Mouse (Mus musculus) hindbrain, embryonic 16.5 days (tissue): Measurements from ENCODE around the gene Fam184a. TPM values are rescaled to one million over a fixed set of nuclear protein-coding genes. Genes with fewer than 3 reads are reported as not detected.

Experiments used
- ATAC-seq: fragments of 200-750 bp; cut with Nextera tagmentation; 2 replicates; pipeline ENCODE4 v1.8.0; 2017; ENCODE audit warnings: moderate TSS enrichment, moderate library complexity
- H3K27ac ChIP-seq: fragments of 300-500 bp; sonication (generic); 2 replicates; pipeline ENCODE4 v1.5.1; 2014; ENCODE audit warnings: low read depth, mild to moderate bottlenecking, control low read depth, low read length, moderate library complexity
- H3K27me3 ChIP-seq: fragments of 300-500 bp; sonication (generic); replicated peaks from 2 replicates; pipeline ENCODE4 v1.6.1; 2014; ENCODE audit warnings: low read length; ENCODE audit not compliant: control insufficient read depth, insufficient read depth
- H3K36me3 ChIP-seq: fragments of 300-500 bp; sonication (generic); 2 replicates; pipeline ENCODE4 v1.6.1; 2014; ENCODE audit warnings: mild to moderate bottlenecking, low read length, moderate library complexity, mixed read lengths; ENCODE audit not compliant: control insufficient read depth, insufficient read depth
- H3K4me1 ChIP-seq: fragments of 300-500 bp; sonication (generic); 2 replicates; pipeline ENCODE4 v1.6.1; 2014; ENCODE audit warnings: low read depth, low read length; ENCODE audit not compliant: control insufficient read depth, insufficient read depth
- H3K4me2 ChIP-seq: fragments of 300-500 bp; sonication (generic); 2 replicates; pipeline ENCODE4 v1.6.1; 2014; ENCODE audit warnings: mild to moderate bottlenecking, low read length, control low read depth, moderate library complexity
- H3K4me3 ChIP-seq: fragments of 300-500 bp; sonication (generic); 2 replicates; pipeline ENCODE4 v1.5.1; 2014; ENCODE audit warnings: mild to moderate bottlenecking, low read length, control low read depth, moderate library complexity
- H3K9ac ChIP-seq: fragments of 300-500 bp; sonication (generic); 2 replicates; pipeline ENCODE4 v1.6.1; 2014; ENCODE audit warnings: low read depth, mild to moderate bottlenecking, control low read depth, low read length, moderate library complexity
- H3K9me3 ChIP-seq: fragments of 300-500 bp; sonication (generic); 2 replicates; pipeline ENCODE4 v1.6.1; 2014; ENCODE audit warnings: mild to moderate bottlenecking, low read length, moderate library complexity; ENCODE audit not compliant: control insufficient read depth
- WGBS: fragments of 180-500 bp; shearing (Covaris S2); extraction: QIAGEN DNeasy Blood & Tissue Kit; methylation state at CpG from one replicate; pipeline ENCODE4 v1.1.7; 2014; 5-methylcytosine and 5-hydroxymethylcytosine counted together
- polyA plus RNA-seq: library from polyadenylated mRNA; unstranded; fragments of >200 nt; fragmentation: Nextera tagmentation; extraction: Ambion mirVana; gene quantifications from 2 replicates; pipeline ENCODE4 v1.2.1, GENCODE M21; 2015

Fam184a gene
- polyA plus RNA-seq, 1 experiment from 2014 or later = 13.3 TPM

- Histone ChIP-seq H3K9ac (peak overlapping the region; percentile 81), H3K27me3 (no peaks in the 10 kb centered on the region), H3K4me1 (no peaks in the 10 kb centered on the region), H3K4me2 (peak overlapping the region; percentile 55), H3K36me3 (no peaks in the 10 kb centered on the region), H3K9me3 (no peaks in the 10 kb centered on the region), H3K27ac (peak overlapping the region; percentile 89), H3K4me3 (peak overlapping the region; percentile 86)
- WGBS = under 1% methylated on average over 64 of the region's 67 CpGs
- peak; percentile 92 for ATAC-seq
These were observed 121.5 kb downstream of the Fam184a start for GRCm38 (mm10) chr10:53629247-53629917.

GRCm38 (mm10) chr10:53615850-53616616, 134.9 kb downstream of the Fam184a start:
- no peak for ATAC-seq
- Histone ChIP-seq H3K9me3 (no peaks in the 10 kb centered on the region), H3K36me3 (peaks cover 5% of the 10 kb centered on the region), H3K27me3 (no peaks in the 10 kb centered on the region), H3K27ac (no peak overlapping the region), H3K4me2 (no peak overlapping the region), H3K9ac (no peak overlapping the region), H3K4me1 (no peaks in the 10 kb centered on the region), H3K4me3 (no peak overlapping the region)
- WGBS = 74% methylated on average over 8 of the region's 8 CpGs

- ATAC-seq = no peak
These were observed 137.0 kb downstream of the Fam184a start for GRCm38 (mm10) chr10:53613955-53614354.

GRCm38 (mm10) chr10:53612172-53612571, 138.8 kb downstream of the Fam184a start:
- H3K4me3 ChIP-seq = no peak overlapping the region
- H3K4me2 ChIP-seq = no peak overlapping the region
- no peaks in the 10 kb centered on the region for H3K9me3 ChIP-seq
- 77% methylated on average over 1 of the region's 1 CpGs for WGBS
- H3K36me3 ChIP-seq = peaks cover 11% of the 10 kb centered on the region
- ATAC-seq = peak; percentile 93
- no peaks in the 10 kb centered on the region for H3K27me3 ChIP-seq
- H3K9ac ChIP-seq = no peak overlapping the region
- no peaks in the 10 kb centered on the region for H3K4me1 ChIP-seq
- H3K27ac ChIP-seq = no peak overlapping the region

More at GRCm38 (mm10) chr10:53613955-53614354, 137.0 kb downstream of the Fam184a start:
- no peak overlapping the region for H3K4me2 ChIP-seq
- H3K36me3 ChIP-seq = peaks cover 8% of the 10 kb centered on the region
- H3K4me1 ChIP-seq = no peaks in the 10 kb centered on the region
- no peak overlapping the region for H3K4me3 ChIP-seq
- H3K9ac ChIP-seq = no peak overlapping the region
- WGBS = 91% methylated on average over 1 of the region's 1 CpGs
- no peak overlapping the region for H3K27ac ChIP-seq
- no peaks in the 10 kb centered on the region for H3K27me3 ChIP-seq
- H3K9me3 ChIP-seq = no peaks in the 10 kb centered on the region

GRCm38 (mm10) chr10:53608274-53608673, 142.6 kb downstream of the Fam184a start:
- H3K9ac ChIP-seq = no peak overlapping the region
- H3K27me3 ChIP-seq = no peaks in the 10 kb centered on the region
- WGBS = 83% methylated on average over 2 of the region's 2 CpGs
- no peak overlapping the region for H3K27ac ChIP-seq
- H3K9me3 ChIP-seq = no peaks in the 10 kb centered on the region
- no peak overlapping the region for H3K4me3 ChIP-seq
- no peak for ATAC-seq
- H3K4me1 ChIP-seq = no peaks in the 10 kb centered on the region
- peaks cover 8% of the 10 kb centered on the region for H3K36me3 ChIP-seq
- no peak overlapping the region for H3K4me2 ChIP-seq

GRCm38 (mm10) chr10:53605328-53605727, 145.6 kb downstream of the Fam184a start:
- WGBS = 67% methylated on average over 2 of the region's 2 CpGs
- no peak for ATAC-seq

GRCm38 (mm10) chr10:53598821-53599220, 152.1 kb downstream of the Fam184a start:
- Histone ChIP-seq H3K4me1 (peaks cover 15% of the 10 kb centered on the region), H3K9me3 (no peaks in the 10 kb centered on the region), H3K27ac (no peak overlapping the region), H3K36me3 (no peaks in the 10 kb centered on the region), H3K27me3 (no peaks in the 10 kb centered on the region), H3K4me3 (peak overlapping the region; percentile 16), H3K4me2 (peak overlapping the region; percentile 45), H3K9ac (no peak overlapping the region)
- ATAC-seq = no peak
- WGBS = 49% methylated on average over 5 of the region's 5 CpGs

More at GRCm38 (mm10) chr10:53605328-53605727, 145.6 kb downstream of the Fam184a start:
- no peaks in the 10 kb centered on the region for H3K9me3 ChIP-seq
- H3K9ac ChIP-seq = no peak overlapping the region
- H3K27ac ChIP-seq = no peak overlapping the region
- H3K27me3 ChIP-seq = no peaks in the 10 kb centered on the region
- H3K4me2 ChIP-seq = no peak overlapping the region
- H3K4me1 ChIP-seq = 0 out of 2 replicates have a peak, but pooled peaks cover 2% of the 10 kb centered on the region
- peaks cover 8% of the 10 kb centered on the region for H3K36me3 ChIP-seq
- no peak overlapping the region for H3K4me3 ChIP-seq

- peak; percentile 1; the same call in 1 of the 2 replicates for ATAC-seq
- Histone ChIP-seq H3K4me2 (peak overlapping the region; percentile 77), H3K4me3 (peak overlapping the region; percentile 97), H3K27me3 (no peaks in the 10 kb centered on the region), H3K9me3 (no peaks in the 10 kb centered on the region), H3K9ac (peak overlapping the region; percentile 91), H3K4me1 (peaks cover 15% of the 10 kb centered on the region), H3K36me3 (no peaks in the 10 kb centered on the region), H3K27ac (peak overlapping the region; percentile 95)
- under 1% methylated on average over 78 of the region's 99 CpGs for WGBS
These were observed 153.6 kb downstream of the Fam184a start for GRCm38 (mm10) chr10:53597121-53597881.
